Mouse (Mus musculus) right cerebral cortex, postnatal 10 days (tissue): ENCODE measurements at regions not wholly inside any gene's neighbourhood (a gene's known extent, or its start where the extent isn't known, plus 50 kb on each side); places are given as distances from the start of the nearest gene placed in this dataset.

Experiments
- DNase-seq, 2 experiments: peaks; one replicate each; pipeline ENCODE4 v3.0.0; 2021; ENCODE audit warnings: low spot score in 2 of 2

DNA sequence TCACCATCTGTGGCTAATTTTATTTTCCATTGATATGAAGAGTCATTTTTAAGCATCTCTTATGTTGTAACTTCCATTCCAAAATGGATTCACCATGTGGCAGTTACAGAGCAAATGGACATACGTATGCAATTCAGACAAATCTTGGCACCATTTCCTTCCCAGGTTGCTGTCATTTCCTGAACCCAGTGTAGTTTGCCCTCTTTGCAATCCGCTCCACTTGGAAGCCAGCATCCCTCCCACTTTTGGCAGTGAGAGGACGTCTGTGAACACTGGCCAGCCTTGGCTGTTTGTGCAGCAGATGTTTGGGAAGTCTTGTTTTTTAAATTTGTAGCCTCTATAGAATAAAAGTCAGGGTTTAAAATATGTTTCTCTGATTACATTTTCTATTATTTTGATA lies 510.6 kb upstream of the Cdh7 start:
- DNase-seq = no peak

GRCm38 (mm10) chr1:109481387-109481786 lies 500.8 kb upstream of the Cdh7 start:
- peak in 1 of 2 experiments; percentile 22 for DNase-seq

- DNase-seq = no peak
Measured at GRCm38 (mm10) chr1:109495936-109496335, 486.3 kb upstream of the Cdh7 start.

DNA sequence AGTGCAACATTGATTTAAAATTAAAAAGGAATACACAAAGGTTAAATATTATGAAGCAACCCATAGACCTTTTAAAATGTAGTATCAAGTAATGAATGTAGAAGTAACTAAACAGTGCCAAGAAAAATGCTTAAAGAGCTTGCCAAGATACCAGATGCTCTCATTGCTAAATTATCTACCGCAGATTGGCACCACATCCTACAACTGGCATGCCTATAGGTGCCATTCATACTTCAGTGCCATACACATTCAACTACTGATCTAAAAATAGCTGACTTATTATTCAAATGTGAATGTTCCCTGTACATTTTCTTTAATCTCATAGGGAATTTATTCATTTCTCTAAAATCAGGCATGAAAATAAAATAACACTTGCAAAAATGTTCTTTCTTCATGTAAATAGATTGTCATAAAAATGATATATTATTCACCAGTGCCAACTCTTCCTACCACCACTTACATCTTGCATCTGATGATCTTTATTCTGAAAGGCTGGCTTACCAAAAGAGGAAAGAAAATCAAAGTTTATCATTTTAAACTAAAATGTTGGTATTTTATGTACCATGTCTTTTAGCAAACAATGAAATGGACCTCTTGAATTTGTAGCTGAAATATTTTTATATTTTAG lies 469.5 kb upstream of the Cdh7 start:
- DNase-seq = peak; percentile 19 to 36

DNA sequence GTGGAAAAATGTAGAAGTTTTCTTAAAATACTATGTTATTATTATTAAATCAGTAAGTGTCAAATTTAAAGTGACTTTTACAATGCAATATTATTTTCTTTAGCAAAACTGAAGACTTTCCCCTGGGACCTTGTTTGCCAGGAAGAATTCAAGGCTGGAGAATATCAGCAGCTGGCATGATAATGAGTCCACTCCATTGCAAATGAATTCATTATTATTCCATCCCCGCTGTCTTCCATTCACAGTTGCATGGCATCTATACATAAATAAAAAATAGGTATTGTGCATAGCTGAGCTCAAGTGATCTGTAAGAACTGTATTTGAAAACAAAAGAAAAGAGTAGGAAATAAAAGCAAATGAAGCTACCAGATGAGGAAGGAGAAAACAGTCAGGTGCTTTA lies 467.9 kb upstream of the Cdh7 start:
- DNase-seq = no peak
